Mouse (Mus musculus): ENCODE measurements around the gene Acoxl.

DNA sequence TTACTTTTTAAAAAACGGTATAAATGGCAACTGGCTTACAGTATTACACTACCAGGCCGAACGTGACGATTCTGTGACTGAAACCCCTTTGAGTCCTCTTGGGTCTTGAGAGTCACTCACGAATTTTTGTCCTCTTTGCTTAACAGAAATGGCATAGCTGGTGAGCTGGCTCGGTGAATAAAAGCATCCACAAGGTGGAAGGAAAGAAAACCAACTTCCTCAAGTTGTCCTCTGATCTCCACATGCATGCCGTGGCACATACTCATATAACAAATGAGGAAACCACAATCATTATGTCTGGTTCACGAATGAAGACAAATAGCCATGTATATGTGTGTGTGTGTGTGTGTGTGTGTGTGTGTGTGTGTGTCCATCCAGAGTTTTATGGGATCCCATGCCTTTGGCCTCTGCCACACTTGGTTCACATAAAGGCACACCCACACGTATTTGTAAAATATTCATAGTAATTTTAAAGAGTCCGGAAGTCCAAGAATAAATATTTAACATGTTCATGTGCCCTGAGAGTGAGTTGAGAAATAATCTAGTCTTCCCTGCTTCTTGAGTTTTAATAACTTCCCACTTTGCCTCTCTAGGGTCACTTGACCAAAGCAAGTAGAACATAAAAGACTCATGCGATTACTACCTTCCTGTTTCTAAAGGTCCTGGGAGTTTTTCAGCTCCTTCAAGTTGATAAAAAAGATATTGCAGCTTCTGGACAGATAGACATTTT is 6.4 kb upstream of the Acoxl start:
- TF ChIP-seq POLR2A (IDR thresholded peaks at IDR 0.05; ENCODE audit: low read depth, low read length) (no peak), CTCF (conservative IDR thresholded peaks at IDR 0.05; ENCODE audit: insufficient read depth, insufficient read length, low read depth, low read length) (no peak)
